ENCODE assay signal across 8 mouse cellular contexts in genomic region chr2:70508496-70508895, GRCm38 (mm10). TPM values are rescaled to one million over a fixed set of nuclear protein-coding genes. Genes with fewer than 3 reads are reported as not detected.
DNase-seq lines count a peak whose midpoint lies in the region; ATAC-seq and TF ChIP-seq lines count a peak whose summit lies in the region.

Erich2 (plus strand) TSS chr2:70508819.

- H3K27ac ChIP-seq in cerebellum, adult 2 months (ENCODE audit: insufficient read depth, low read length): no peak within 1 kb of the TSS
- no peak within 1 kb of the TSS for H3K27ac ChIP-seq in spleen, adult 2 months (ENCODE audit: insufficient read depth, low read length)
- H3K27ac ChIP-seq in liver, embryonic 12.5 days: no peak within 1 kb of the TSS

- 9% methylated on average over 10 of the region's 10 CpGs for WGBS in cerebellum, adult 2 months
- WGBS in spleen, adult 2 months: 26% methylated on average over 10 of the region's 10 CpGs
- WGBS in liver, embryonic 12.5 days (ENCODE audit: insufficient replicate concordance): 19% methylated on average over 10 of the region's 10 CpGs

- no peak for TF ChIP-seq CTCF in cerebellum, adult 2 months (IDR thresholded peaks at IDR 0.05; ENCODE audit: borderline replicate concordance, insufficient read depth, low read depth, low read length)
- no peak for TF ChIP-seq CTCF in spleen, adult 2 months (IDR thresholded peaks at IDR 0.05; ENCODE audit: extremely low read depth, insufficient read depth, insufficient read length, insufficient replicate concordance)

- no peak within 1 kb of the TSS for H3K9ac ChIP-seq in liver, embryonic 12.5 days

- H3K4me2 ChIP-seq in liver, embryonic 12.5 days: peak within 1 kb of the TSS; percentile 74

- no peaks in the 10 kb centered on the region for H3K36me3 ChIP-seq in spleen, adult 2 months (ENCODE audit: control insufficient read depth, insufficient read depth, low read length)
- H3K36me3 ChIP-seq in liver, embryonic 12.5 days: no peaks in the 10 kb centered on the region

- DNase-seq in cerebellum, adult 2 months: no peak
- DNase-seq in cerebellum, adult 9-11 months: no peak
- no peak for DNase-seq in spleen, adult 2 months (ENCODE audit: low read depth in 1 of 2, low spot score in 2 of 2)
- DNase-seq in spleen, postnatal 14 days (ENCODE audit: low spot score in 2 of 2): no peak
- no peak for DNase-seq in right cerebral cortex, postnatal 25 days
- DNase-seq in gastrocnemius, adult 8-10 months (ENCODE audit: low spot score in 2 of 2): no peak
- no peak for DNase-seq in adrenal gland, postnatal 14 days

- no peaks in the 10 kb centered on the region for H3K9me3 ChIP-seq in liver, embryonic 12.5 days (replicated peaks)

- no peak for ATAC-seq in liver, embryonic 12.5 days

- TF ChIP-seq POLR2A in cerebellum, adult 2 months (IDR thresholded peaks at IDR 0.05; ENCODE audit: borderline replicate concordance, insufficient read depth, low read length): no peak
- TF ChIP-seq POLR2A in spleen, adult 2 months (IDR thresholded peaks at IDR 0.05; ENCODE audit: low read depth, low read length): no peak

- H3K4me1 ChIP-seq in cerebellum, adult 2 months (ENCODE audit: control insufficient read depth, insufficient read depth, low read length): no peaks in the 10 kb centered on the region
- H3K4me1 ChIP-seq in spleen, adult 2 months (ENCODE audit: control insufficient read depth, insufficient read depth, insufficient read length): peaks cover 7% of the 10 kb centered on the region
- H3K4me1 ChIP-seq in liver, embryonic 12.5 days: peaks cover 12% of the 10 kb centered on the region; the same call in 1 of the 2 replicates

- 0 out of 2 replicates have a peak, but pooled peaks cover 1% of the 10 kb centered on the region for H3K27me3 ChIP-seq in cerebellum, adult 2 months (ENCODE audit: control insufficient read depth, insufficient read depth, low read length)
- peaks cover 8% of the 10 kb centered on the region for H3K27me3 ChIP-seq in spleen, adult 2 months (ENCODE audit: control insufficient read depth, insufficient read depth, low read length)
- peaks cover 50% of the 10 kb centered on the region for H3K27me3 ChIP-seq in liver, embryonic 12.5 days (replicated peaks)

- peak within 1 kb of the TSS; percentile 55 for H3K4me3 ChIP-seq in cerebellum, adult 2 months (replicated peaks; ENCODE audit: insufficient read depth, low read depth, low read length)
- H3K4me3 ChIP-seq in spleen, adult 2 months (ENCODE audit: extremely low read depth, insufficient read depth, insufficient read length): peak within 1 kb of the TSS; percentile 24
- peak within 1 kb of the TSS; percentile 52 for H3K4me3 ChIP-seq in liver, embryonic 12.5 days

RNA-seq across cellular contexts. Expression of gene Erich2, which starts in this region (rescaled TPM):
- polyA plus RNA-seq in cerebellum, adult 2 months (2012; rRNA removed): 0.80 and 1.6 TPM in 2 replicates
- polyA plus RNA-seq in spleen, adult 2 months (2012; rRNA removed): 0.13 and 0.21 TPM in 2 replicates
- polyA plus RNA-seq in liver, embryonic 12.5 days (2016; fragmentation: Nextera tagmentation; extraction: Ambion mirVana): 0.13 TPM in 1 of 2 replicates, not detected in the other
- total RNA-seq in gastrocnemius, adult 8-10 months (2022): not detected
- 0.45 TPM in 1 of 2 replicates, not detected in the other for total RNA-seq in adrenal gland, postnatal 14 days (2021)
